Mouse (Mus musculus) WW6 (cell line): Measurements from ENCODE around the gene Dock7.

Experiments used
- DNase-seq: peaks from one replicate; pipeline ENCODE4 v3.0.0-alpha.2; 2013; ENCODE audit warnings: low read depth, low spot score

Gene Dock7

DNA sequence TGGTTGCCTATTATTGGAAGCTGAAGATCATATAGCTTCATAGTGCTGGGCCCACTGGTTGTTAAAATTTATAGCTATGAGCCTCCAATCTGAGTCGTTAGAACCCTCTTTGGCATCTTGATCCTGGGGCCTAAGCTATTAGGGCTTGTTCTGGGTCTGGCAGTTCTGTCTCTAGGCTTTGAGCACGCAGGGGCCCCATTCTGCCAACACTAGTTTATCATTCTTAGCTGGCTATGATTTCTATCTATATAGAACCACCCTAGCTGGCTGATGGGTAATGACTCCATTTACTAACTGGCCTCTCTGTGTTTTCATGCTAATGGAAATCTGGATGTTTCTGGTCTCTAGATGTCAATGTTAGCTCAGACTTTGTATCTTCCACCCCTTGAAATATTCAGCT, 203.0 kb downstream of the Dock7 start:
- no peak for DNase-seq

GRCm38 (mm10) chr4:98910246-98910645, 210.5 kb downstream of the Dock7 start:
- no peak for DNase-seq

DNA sequence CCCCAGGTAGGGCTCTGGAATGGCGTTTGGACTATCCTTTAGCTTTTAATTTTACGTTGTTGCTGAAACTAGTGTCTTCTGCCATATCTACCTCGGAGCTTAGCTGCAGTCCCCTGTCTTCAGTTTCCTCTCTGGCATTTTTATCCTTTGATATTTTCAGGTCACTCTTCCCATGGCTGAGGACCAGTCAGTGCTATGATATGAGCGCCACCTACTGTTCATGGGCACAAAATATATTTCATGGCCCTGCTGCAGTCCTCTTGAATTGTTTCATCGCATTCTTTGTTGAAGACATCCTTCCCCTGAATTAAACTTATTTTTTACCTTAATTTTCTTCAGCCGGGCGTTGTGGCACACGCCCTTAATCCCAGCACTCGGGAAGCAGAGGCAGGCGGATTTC, 233.6 kb downstream of the Dock7 start:
- DNase-seq: no peak
